Comparison of ENCODE assay signal across 9 mouse cellular contexts in the genomic region with DNA sequence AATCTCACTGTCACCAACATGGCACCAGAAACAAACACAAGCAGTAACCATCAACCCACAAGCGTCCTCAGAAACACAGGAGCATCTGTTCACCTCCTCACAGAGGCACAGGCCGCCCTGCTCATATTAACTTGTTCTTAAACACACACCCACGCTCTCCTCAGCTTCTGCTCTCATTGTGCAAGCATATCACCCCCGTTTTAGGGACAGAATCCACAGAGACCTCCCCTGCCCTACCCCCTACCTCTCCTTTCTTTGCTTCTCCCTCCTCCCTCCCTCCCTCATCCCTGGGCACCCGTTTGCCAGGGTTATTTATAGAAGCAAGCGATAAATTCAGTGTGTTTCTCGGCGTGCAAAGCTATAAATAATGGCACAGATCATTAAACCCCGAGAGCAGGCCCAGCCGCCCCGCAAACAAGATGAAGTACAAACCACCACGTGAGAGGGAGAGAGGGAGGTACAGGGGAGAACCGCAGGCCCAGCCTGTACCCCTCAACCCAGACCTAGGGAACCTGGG. TPM values are rescaled to one million over a fixed set of nuclear protein-coding genes. Genes with fewer than 3 reads are reported as not detected.
DNase-seq lines count a peak whose midpoint lies in the region; ATAC-seq lines count a peak whose summit lies in the region.
"Had no signal": no experiment of that assay in that cellular context is flagged by ENCODE, and none has a peak within 500 bp of the region (broad histone marks: within the 10 kb centered on the region; RNA-seq: fewer than 3 reads in every experiment).

No protein-coding gene starts in this region.

- H3K4me3 ChIP-seq in midbrain, embryonic 12.5 days, result no peak overlapping the region
- H3K4me3 ChIP-seq in midbrain, embryonic 10.5 days, result no peak overlapping the region
- H3K4me3 ChIP-seq in hindbrain, embryonic 10.5 days, result no peak overlapping the region
- H3K4me3 ChIP-seq in liver, embryonic 12.5 days, result no peak overlapping the region
- H3K4me3 ChIP-seq: stomach, embryonic 15.5 days had no signal

- ATAC-seq in midbrain, embryonic 12.5 days (ENCODE audit: low FRiP score, low read depth), result no peak
- ATAC-seq in cerebellum, adult (ENCODE audit: insufficient number of reproducible peaks, low FRiP score, low TSS enrichment), result no peak
- no peak for ATAC-seq in liver, embryonic 12.5 days

- H3K27me3 ChIP-seq in midbrain, embryonic 12.5 days, result peaks cover 78% of the 10 kb centered on the region
- H3K27me3 ChIP-seq in midbrain, embryonic 10.5 days (ENCODE audit: low read depth, poor library complexity, severe bottlenecking), result peaks cover 100% of the 10 kb centered on the region
- peaks cover 93% of the 10 kb centered on the region for H3K27me3 ChIP-seq in hindbrain, embryonic 10.5 days (ENCODE audit: insufficient read depth, poor library complexity, severe bottlenecking)
- peaks cover 98% of the 10 kb centered on the region for H3K27me3 ChIP-seq in liver, embryonic 12.5 days (replicated peaks)

- no peaks in the 10 kb centered on the region for H3K36me3 ChIP-seq in midbrain, embryonic 12.5 days
- H3K36me3 ChIP-seq in midbrain, embryonic 10.5 days, result no peaks in the 10 kb centered on the region
- H3K36me3 ChIP-seq in hindbrain, embryonic 10.5 days, result no peaks in the 10 kb centered on the region
- H3K36me3 ChIP-seq in liver, embryonic 12.5 days, result no peaks in the 10 kb centered on the region
- H3K36me3 ChIP-seq: stomach, embryonic 15.5 days had no signal

- no peak overlapping the region for H3K9ac ChIP-seq in midbrain, embryonic 12.5 days (replicated peaks)
- H3K9ac ChIP-seq in liver, embryonic 12.5 days, result no peak overlapping the region
- H3K9ac ChIP-seq: stomach, embryonic 15.5 days had no signal

- no peak for DNase-seq in midbrain, embryonic 10.5 days (ENCODE audit: low spot score)
- DNase-seq in hindbrain, embryonic 10.5 days (ENCODE audit: low spot score), result no peak
- peak; percentile 66 to 73 for DNase-seq in left cerebral cortex, adult 9 months (ENCODE audit: low spot score in 2 of 2)
- DNase-seq in skeletal muscle tissue, adult 2 months (ENCODE audit: low read depth, low spot score), result peak; percentile 34
- no peak for DNase-seq in MN1 (ENCODE audit: low spot score)

- no peaks in the 10 kb centered on the region for H3K9me3 ChIP-seq in midbrain, embryonic 12.5 days
- no peaks in the 10 kb centered on the region for H3K9me3 ChIP-seq in midbrain, embryonic 10.5 days (replicated peaks)
- H3K9me3 ChIP-seq in hindbrain, embryonic 10.5 days, result peaks cover 2% of the 10 kb centered on the region; the same call in 1 of the 2 replicates
- no peaks in the 10 kb centered on the region for H3K9me3 ChIP-seq in liver, embryonic 12.5 days (replicated peaks)
- H3K9me3 ChIP-seq: stomach, embryonic 15.5 days had no signal

- H3K4me1 ChIP-seq in midbrain, embryonic 12.5 days, result peaks cover 15% of the 10 kb centered on the region
- H3K4me1 ChIP-seq in midbrain, embryonic 10.5 days, result peaks cover 26% of the 10 kb centered on the region
- peaks cover 28% of the 10 kb centered on the region for H3K4me1 ChIP-seq in hindbrain, embryonic 10.5 days (replicated peaks)
- H3K4me1 ChIP-seq in liver, embryonic 12.5 days, result no peaks in the 10 kb centered on the region

- WGBS in midbrain, embryonic 12.5 days, result 42% methylated on average over 13 of the region's 13 CpGs
- WGBS in midbrain, embryonic 10.5 days, result 50% methylated on average over 13 of the region's 13 CpGs
- WGBS in hindbrain, embryonic 10.5 days, result 47% methylated on average over 13 of the region's 13 CpGs
- WGBS in liver, embryonic 12.5 days (ENCODE audit: insufficient replicate concordance), result 22% methylated on average over 13 of the region's 13 CpGs

- H3K4me2 ChIP-seq in midbrain, embryonic 12.5 days (replicated peaks), result no peak overlapping the region
- H3K4me2 ChIP-seq in liver, embryonic 12.5 days, result no peak overlapping the region
- H3K4me2 ChIP-seq: stomach, embryonic 15.5 days had no signal

- H3K27ac ChIP-seq in midbrain, embryonic 12.5 days (replicated peaks), result peak overlapping the region; percentile 35; the same call in 1 of the 2 replicates
- no peak overlapping the region for H3K27ac ChIP-seq in midbrain, embryonic 10.5 days (replicated peaks)
- peak overlapping the region; percentile 5; the same call in 1 of the 2 replicates for H3K27ac ChIP-seq in hindbrain, embryonic 10.5 days
- H3K27ac ChIP-seq in liver, embryonic 12.5 days, result no peak overlapping the region
- H3K27ac ChIP-seq: stomach, embryonic 15.5 days had no signal

RNA-seq across cellular contexts. Expression of a gene that starts 31.4 kb away (rescaled TPM):
- 27.5 and 28.9 TPM in 2 replicates for polyA plus RNA-seq in midbrain, embryonic 12.5 days (2016; fragmentation: Nextera tagmentation; extraction: Ambion mirVana)
- 24.6 and 26.4 TPM in 2 replicates for polyA plus RNA-seq in midbrain, embryonic 10.5 days (2016; fragmentation: Nextera tagmentation; extraction: Ambion mirVana)
- 24.3 TPM in 2 replicates for polyA plus RNA-seq in hindbrain, embryonic 10.5 days (2016; fragmentation: Nextera tagmentation; extraction: Ambion mirVana)
- polyA plus RNA-seq in liver, embryonic 12.5 days (2016; fragmentation: Nextera tagmentation; extraction: Ambion mirVana), result 6.7 and 7.8 TPM in 2 replicates

Comparison
In these comparisons a context has a peak if more than half of its experiments do, and no peak if none do; other contexts are left out.
1. H3K27ac ChIP-seq: peak in midbrain, embryonic 12.5 days (single experiment) and hindbrain, embryonic 10.5 days (single experiment); none in midbrain, embryonic 10.5 days (single experiment) and liver, embryonic 12.5 days (single experiment).
2. DNase-seq: peak in left cerebral cortex, adult 9 months (2 of 2) and skeletal muscle tissue, adult 2 months (single experiment); none in midbrain, embryonic 10.5 days (single experiment), hindbrain, embryonic 10.5 days (single experiment) and MN1 (single experiment).